ENCODE assay signal across 11 mouse cellular contexts in the genomic region with DNA sequence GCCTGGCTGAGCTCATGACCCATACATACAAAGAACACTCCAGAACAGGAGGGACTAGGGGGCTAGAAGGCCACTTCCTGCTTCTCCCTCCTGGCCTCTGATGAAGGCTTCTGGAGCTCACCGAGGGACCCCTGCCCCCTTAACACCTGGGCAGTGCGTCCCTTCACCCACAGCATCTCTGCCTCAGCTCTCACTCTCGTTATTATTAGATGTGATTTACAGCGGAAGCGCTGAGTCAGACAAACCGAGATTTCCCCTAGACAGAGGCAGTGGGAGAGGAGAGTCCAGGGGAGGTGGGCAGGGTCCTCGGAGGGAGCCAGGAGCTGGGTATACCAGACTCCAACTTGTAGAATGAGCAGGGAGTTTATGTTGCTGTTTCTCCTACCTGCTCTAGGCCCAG. TPM values are rescaled to one million over a fixed set of nuclear protein-coding genes. Genes with fewer than 3 reads are reported as not detected.
A peak's percentile ranks its signal among the peaks of the same experiment; 100 is the strongest.
DNase-seq lines count a peak whose midpoint lies in the region; ATAC-seq lines count a peak whose summit lies in the region.
"Had no signal": no experiment of that assay in that cellular context is flagged by ENCODE, and none has a peak within 500 bp of the region (broad histone marks: within the 10 kb centered on the region; RNA-seq: fewer than 3 reads in every experiment).

No protein-coding gene starts in this region.

- peaks cover 11% of the 10 kb centered on the region; the same call in 1 of the 2 replicates for H3K27me3 ChIP-seq in forebrain, embryonic 14.5 days (replicated peaks; ENCODE audit: control insufficient read depth, insufficient read depth, low read length)
- peaks cover 6% of the 10 kb centered on the region for H3K27me3 ChIP-seq in midbrain, embryonic 11.5 days (ENCODE audit: control insufficient read depth, insufficient read depth, low read length)

- peak overlapping the region; percentile 83; the same call in 1 of the 2 replicates for H3K27ac ChIP-seq in forebrain, embryonic 14.5 days (ENCODE audit: low read depth, low read length)
- H3K27ac ChIP-seq in midbrain, embryonic 11.5 days (ENCODE audit: low read depth, low read length), result no peak overlapping the region

- intact Hi-C loops in left cerebral cortex, postnatal 10 days (cut with DNase I), result loop anchor here (5.0 kb wide), 2 partner anchors 444 to 714 kb away; no protein-coding TSS in a partner anchor

- H3K4me1 ChIP-seq in forebrain, embryonic 14.5 days (ENCODE audit: control insufficient read depth, insufficient read depth, low read length), result peaks cover 43% of the 10 kb centered on the region
- peaks cover 51% of the 10 kb centered on the region for H3K4me1 ChIP-seq in midbrain, embryonic 11.5 days (ENCODE audit: control insufficient read depth, insufficient read depth, low read length)

- H3K9me3 ChIP-seq in forebrain, embryonic 14.5 days (replicated peaks; ENCODE audit: control insufficient read depth, low read length), result no peaks in the 10 kb centered on the region
- no peaks in the 10 kb centered on the region for H3K9me3 ChIP-seq in midbrain, embryonic 11.5 days (ENCODE audit: control insufficient read depth, low read length)

- H3K9ac ChIP-seq in forebrain, embryonic 14.5 days (ENCODE audit: low read length), result peak overlapping the region; percentile 8; the same call in 1 of the 2 replicates
- no peak overlapping the region; the same call in 1 of the 2 replicates for H3K9ac ChIP-seq in midbrain, embryonic 11.5 days (ENCODE audit: low read length)

- no peak for ATAC-seq in forebrain, embryonic 14.5 days
- ATAC-seq in midbrain, embryonic 11.5 days (ENCODE audit: low FRiP score), result no peak

- no peak overlapping the region for H3K4me3 ChIP-seq in forebrain, embryonic 14.5 days (ENCODE audit: low read depth, low read length)
- H3K4me3 ChIP-seq in midbrain, embryonic 11.5 days (ENCODE audit: low read depth, low read length), result no peak overlapping the region

- peak; percentile 12 for DNase-seq in retina, postnatal 1 day
- DNase-seq in retina, embryonic 14.5 days (ENCODE audit: low spot score), result no peak
- no peak for DNase-seq in forebrain, embryonic 14.5 days (ENCODE audit: low spot score)
- peak; percentile 88 for DNase-seq in midbrain, embryonic 11.5 days (ENCODE audit: low spot score, missing footprints)
- DNase-seq in kidney, postnatal 25 days, result no peak
- DNase-seq in right cerebral cortex, adult 18-20 months, result no peak
- DNase-seq in left cerebral cortex, postnatal 10 days (ENCODE audit: extremely low spot score in 1 of 2, low spot score in 2 of 2), result no peak
- DNase-seq: heart, adult 18-20 months; kidney, adult 8-10 months; lung, postnatal 36 days; thymus, adult 18-20 months had no signal

- H3K36me3 ChIP-seq in forebrain, embryonic 14.5 days (ENCODE audit: control insufficient read depth, insufficient read depth, low read length), result peaks cover 6% of the 10 kb centered on the region; the same call in 1 of the 2 replicates
- no peaks in the 10 kb centered on the region for H3K36me3 ChIP-seq in midbrain, embryonic 11.5 days (ENCODE audit: control insufficient read depth, insufficient read depth, low read length)

- 22% methylated on average over 7 of the region's 7 CpGs for WGBS in forebrain, embryonic 14.5 days
- 39% methylated on average over 7 of the region's 7 CpGs for WGBS in midbrain, embryonic 11.5 days

- H3K4me2 ChIP-seq in forebrain, embryonic 14.5 days (ENCODE audit: low read length), result no peak overlapping the region
- H3K4me2 ChIP-seq in midbrain, embryonic 11.5 days, result peak overlapping the region; percentile 44; the same call in 1 of the 2 replicates

RNA-seq across cellular contexts. Expression of a gene that starts 15.0 kb away (rescaled TPM):
- polyA plus RNA-seq in forebrain, embryonic 14.5 days (2014; fragmentation: Nextera tagmentation; extraction: Ambion mirVana), result 14.8 and 15.3 TPM in 2 replicates
- polyA plus RNA-seq in midbrain, embryonic 11.5 days (2014; fragmentation: Nextera tagmentation; extraction: Ambion mirVana), result 19.2 and 20.5 TPM in 2 replicates
- 10 to 100 TPM; 31.3 to 33.5 TPM for total RNA-seq in left cerebral cortex, postnatal 10 days (2021)

RNA-seq across cellular contexts. Expression of a gene that starts 21.8 kb away (rescaled TPM):
- polyA plus RNA-seq in forebrain, embryonic 14.5 days (2014; fragmentation: Nextera tagmentation; extraction: Ambion mirVana), result 34.5 and 42.0 TPM in 2 replicates
- 66.2 and 75.4 TPM in 2 replicates for polyA plus RNA-seq in midbrain, embryonic 11.5 days (2014; fragmentation: Nextera tagmentation; extraction: Ambion mirVana)
- total RNA-seq in left cerebral cortex, postnatal 10 days (2021), result 10 to 100 TPM; 15.2 to 15.8 TPM

RNA-seq across cellular contexts. Expression of a gene that starts 28.9 kb away (rescaled TPM):
- 1.4 TPM in 2 replicates for polyA plus RNA-seq in forebrain, embryonic 14.5 days (2014; fragmentation: Nextera tagmentation; extraction: Ambion mirVana)
- 3.9 and 4.5 TPM in 2 replicates for polyA plus RNA-seq in midbrain, embryonic 11.5 days (2014; fragmentation: Nextera tagmentation; extraction: Ambion mirVana)
- 1 to 10 TPM; 3.8 to 4.5 TPM for total RNA-seq in left cerebral cortex, postnatal 10 days (2021)

RNA-seq across cellular contexts. Expression of a gene that starts 43.0 kb away (rescaled TPM):
- 118 TPM in 2 replicates for polyA plus RNA-seq in forebrain, embryonic 14.5 days (2014; fragmentation: Nextera tagmentation; extraction: Ambion mirVana)
- polyA plus RNA-seq in midbrain, embryonic 11.5 days (2014; fragmentation: Nextera tagmentation; extraction: Ambion mirVana), result 221 and 236 TPM in 2 replicates
- total RNA-seq in left cerebral cortex, postnatal 10 days (2021), result 10 to 100 TPM; 36.3 to 36.6 TPM

Comparison
In these comparisons a context has a peak if more than half of its experiments do, and no peak if none do; other contexts are left out.
1. DNase-seq: peak in retina, postnatal 1 day (single experiment) and midbrain, embryonic 11.5 days (single experiment); none in retina, embryonic 14.5 days (single experiment), forebrain, embryonic 14.5 days (single experiment), kidney, postnatal 25 days (0 of 2), right cerebral cortex, adult 18-20 months (single experiment) and left cerebral cortex, postnatal 10 days (0 of 2).